Mouse (Mus musculus): ENCODE results near the gene Egln2.
A peak's percentile ranks its signal among the peaks of the same experiment; 100 is the strongest.

Egln2 gene

GRCm38 (mm10) chr7:27166614-27167474, at the start of gene Egln2:
Gene Egln2, minus strand, starts transcription at chr7:27166802.
- DNase-seq = peak; percentile 95

DNA sequence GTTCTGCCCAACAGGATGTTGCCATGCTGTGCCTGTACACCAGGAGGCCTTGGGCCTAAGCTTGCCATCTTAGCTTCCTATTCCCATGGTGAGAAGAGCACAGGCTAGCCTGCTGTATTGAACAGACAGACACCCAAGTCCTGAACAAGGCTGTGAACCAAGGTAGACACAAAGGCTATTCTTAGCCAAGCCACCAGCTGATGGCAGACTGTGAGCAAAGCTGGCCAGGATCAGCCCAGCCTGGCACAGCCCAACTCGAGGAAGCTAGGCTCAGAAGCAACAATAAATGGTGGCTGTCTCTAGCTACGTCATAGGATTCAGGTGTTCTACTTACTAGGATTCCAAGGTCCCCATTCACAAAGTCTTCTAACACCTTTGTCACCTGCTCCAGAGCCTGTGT, 46.0 kb upstream of the Egln2 start:
- DNase-seq = no peak

DNA sequence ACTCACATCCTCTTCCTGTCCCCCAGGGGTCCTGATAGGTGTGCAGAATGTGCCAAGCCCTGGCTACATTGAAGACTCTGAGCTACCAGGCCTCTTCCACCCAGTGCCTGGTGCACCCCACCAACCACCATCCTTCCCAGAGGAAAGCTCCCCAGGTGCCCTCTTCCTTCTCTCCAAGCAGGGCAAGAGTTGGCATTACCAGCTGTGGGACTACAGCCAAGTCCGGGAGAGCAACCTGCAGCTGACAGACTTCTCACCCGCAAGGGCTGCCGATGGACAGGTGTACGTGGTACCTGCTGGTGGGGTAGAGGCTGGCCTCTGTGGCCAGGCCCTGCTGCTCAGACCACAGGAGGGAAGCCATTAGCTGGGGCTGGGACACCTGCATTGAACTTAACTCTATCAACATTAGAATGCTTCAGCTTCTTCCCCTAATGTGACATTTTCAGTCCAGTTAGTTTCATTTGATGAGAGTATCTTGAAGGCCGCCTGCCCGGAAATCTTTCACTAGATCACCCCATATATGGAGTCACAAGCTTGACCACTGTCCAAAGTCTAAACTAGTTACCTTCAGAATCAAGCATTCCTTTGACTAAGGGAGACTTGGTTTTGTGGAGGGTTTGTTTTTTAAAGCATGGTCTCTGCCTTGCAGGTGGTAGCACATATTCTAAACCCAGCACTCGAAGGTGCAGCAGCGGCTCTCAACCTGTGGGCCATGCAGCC, 37.3 kb upstream of the Egln2 start:
- DNase-seq = no peak

DNA sequence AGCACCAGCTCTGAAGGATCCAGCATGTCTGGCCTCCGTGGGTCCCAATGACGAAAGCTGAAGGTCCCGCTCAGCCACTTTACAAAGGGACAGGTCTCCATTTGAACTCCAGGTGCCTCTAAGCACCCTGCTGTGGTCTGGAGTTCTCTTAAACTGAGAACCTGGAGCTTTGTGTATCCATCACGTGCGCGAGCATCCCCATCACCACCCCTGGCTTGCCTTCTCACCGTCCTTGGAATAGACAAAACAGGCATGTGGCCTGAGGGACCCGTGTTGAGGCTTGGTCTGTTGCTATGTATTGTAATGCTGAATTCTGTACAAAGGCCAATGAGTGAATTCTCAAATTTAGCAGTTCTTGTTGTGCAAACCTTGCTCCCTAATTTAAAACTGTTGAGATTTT, 32.2 kb upstream of the Egln2 start:
- DNase-seq = no peak

GRCm38 (mm10) chr7:27198355-27198754, 31.8 kb upstream of the Egln2 start:
- no peak for DNase-seq

GRCm38 (mm10) chr7:27197634-27198033, 31.0 kb upstream of the Egln2 start:
- DNase-seq = no peak

GRCm38 (mm10) chr7:27197136-27197535, 30.5 kb upstream of the Egln2 start:
- DNase-seq = no peak

DNA sequence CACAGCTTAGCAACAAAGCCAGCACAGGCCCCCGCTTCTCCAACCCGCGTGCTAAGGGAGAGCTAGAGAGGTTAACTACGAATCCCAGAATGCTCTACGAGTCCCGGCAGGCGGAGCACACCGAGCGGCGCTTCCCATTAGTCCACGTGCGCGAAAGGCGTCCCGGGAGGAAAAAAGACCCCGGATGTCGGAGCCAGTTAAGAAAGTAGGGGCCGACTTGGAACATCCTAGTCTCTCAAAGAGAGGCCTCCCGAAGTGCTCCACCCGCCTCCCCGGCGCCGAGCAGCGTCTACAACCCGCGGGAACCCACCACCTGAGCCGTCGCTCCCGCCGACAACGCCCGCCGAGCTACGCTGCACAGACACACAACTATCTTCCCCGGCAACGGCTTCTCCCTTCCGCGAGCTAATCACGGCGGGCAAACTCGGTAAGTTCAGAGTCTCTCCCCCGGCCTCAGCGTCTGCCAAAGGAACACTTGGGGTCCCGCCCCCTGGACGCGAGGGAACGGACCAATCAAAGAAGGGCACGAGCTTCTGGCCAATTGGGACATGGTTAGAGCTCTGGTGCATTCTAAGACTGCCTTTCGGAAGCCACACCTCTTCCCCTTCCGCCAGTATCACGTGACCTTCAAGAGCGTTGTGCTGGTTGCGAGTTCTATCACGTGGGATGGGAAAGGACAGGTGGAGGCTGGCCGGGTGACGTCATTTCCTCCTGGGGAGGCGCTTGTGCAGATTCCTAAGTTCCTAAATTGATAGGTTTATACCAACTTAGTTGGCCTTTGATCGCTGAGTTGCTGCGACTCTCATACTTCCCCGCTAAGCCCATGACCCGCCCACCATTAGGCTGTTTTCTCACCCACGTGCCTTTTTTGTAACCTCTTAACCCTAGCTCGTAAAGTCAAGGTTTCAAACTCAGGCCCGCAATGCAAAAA, 29.3 kb upstream of the Egln2 start, which contains the start of the genes BC024978 and Snrpa:
TSS of gene BC024978 (plus strand) at position 101 of the 931 bp plus-strand sequence.
TSS of gene Snrpa (minus strand) at position 591 of the 931 bp plus-strand sequence.
- DNase-seq = peak; percentile 100

DNA sequence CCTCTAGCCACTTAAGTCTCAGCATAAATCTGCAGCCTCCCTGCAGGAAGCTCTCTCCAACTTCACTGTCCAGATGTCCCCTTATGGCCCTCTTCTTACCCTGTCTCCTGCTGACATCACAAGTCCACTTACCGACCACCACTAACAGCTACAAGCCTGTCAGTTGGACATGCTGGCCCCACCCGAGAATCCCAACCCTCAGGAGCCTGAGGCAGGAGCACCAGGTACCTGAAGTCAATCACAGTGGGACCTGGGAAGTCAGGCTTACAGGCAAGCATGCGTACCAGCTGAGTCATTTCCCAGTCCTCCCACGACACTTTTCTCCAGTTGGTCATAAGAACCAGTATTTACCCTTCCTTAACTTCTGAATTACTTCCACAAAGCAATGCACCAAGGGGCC, 27.1 kb upstream of the Egln2 start:
- no peak for DNase-seq

GRCm38 (mm10) chr7:27192434-27192833, 25.8 kb upstream of the Egln2 start:
- DNase-seq = no peak

GRCm38 (mm10) chr7:27189271-27189931, 22.8 kb upstream of the Egln2 start:
- DNase-seq = peak; percentile 5

DNA sequence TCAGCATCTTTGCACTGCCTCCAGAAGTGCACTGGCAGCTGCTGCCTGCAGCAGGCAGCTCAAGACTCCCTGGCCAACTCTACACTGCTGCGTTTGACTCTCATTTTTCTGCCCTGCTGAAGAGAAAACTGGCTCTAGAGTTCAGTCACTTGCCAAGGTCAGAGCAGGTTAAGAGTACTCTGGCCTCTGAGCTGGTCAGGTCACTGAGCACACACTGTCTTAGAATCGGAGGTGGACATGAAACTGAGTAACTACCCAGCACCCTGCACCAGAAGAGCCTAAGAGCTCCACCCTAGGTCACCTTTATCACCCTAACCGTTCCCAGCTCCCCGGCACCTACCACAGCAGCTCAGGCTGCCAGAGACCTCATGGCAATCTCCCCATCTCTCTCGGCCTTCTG, 19.4 kb upstream of the Egln2 start:
- no peak for DNase-seq

- peak; percentile 44 for DNase-seq
These were observed 18.4 kb upstream of the Egln2 start for GRCm38 (mm10) chr7:27184964-27185363.

GRCm38 (mm10) chr7:27182498-27182897, 15.9 kb upstream of the Egln2 start:
- no peak for DNase-seq

DNA sequence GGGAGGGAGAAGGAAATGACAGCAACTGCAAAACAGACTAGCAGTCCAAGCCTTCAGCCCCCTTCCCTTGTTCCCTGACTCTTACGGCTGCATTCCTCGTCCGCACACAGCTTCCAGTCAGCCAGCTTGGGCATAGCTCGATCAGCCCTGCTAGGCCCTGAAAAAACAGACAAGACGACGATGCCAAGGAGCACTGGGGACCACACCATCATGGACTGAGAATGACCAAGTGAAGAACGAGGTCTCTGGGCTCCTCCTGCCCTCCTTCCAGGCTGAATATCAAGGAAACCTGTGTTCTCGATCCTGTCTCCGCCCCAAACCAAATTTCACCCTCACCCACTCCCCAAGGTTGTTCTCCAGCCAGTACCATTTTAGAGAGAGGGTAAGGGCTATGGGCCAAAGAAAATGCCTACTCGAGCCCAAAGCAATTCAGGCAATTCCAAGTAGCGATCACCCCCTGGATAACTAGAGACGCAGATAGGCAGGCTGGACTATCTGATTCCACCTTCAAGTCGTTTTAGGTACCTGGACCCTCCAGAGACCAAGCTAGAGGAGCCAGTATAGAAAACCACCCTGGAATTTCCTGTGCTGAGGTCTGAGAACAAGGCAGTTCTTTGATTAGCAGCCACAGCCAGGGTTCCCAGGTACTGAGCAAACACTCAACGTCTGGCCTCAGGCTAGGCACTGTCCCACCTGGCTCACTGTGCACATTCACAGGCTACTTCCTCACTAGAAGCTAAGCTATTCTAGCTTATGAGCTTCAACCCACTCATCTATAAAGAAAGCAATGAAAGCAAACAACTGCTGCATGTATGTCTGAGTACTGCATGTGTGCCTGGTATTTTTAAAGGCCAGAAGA, 14.5 kb upstream of the Egln2 start, which contains the start of the genes Gm21983 and Mia:
TSS of gene Gm21983 (minus strand) at position 250 of the 859 bp plus-strand sequence.
TSS of gene Mia (minus strand) at position 321 of the 859 bp plus-strand sequence.
- DNase-seq = no peak

DNA sequence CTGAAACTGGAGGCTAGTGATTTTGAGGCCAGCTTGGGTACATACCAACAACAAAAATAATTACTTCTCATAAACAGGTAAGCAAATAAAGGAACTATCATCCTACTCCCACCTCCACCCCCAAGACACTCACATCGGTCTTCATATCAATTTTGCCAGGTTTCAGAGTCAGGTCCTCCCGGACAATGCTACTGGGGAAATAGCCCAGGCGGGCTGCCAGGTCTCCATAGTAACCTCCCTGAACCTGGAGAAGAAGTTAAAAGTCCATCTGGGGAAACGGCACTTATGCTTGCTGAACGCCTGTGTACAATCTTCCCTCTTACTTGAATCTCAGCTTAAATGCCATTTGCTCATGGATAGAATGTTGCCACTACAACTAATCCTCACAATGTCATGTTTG, 13.4 kb upstream of the Egln2 start:
- DNase-seq = no peak

- DNase-seq = no peak
These were observed 12.8 kb upstream of the Egln2 start for GRCm38 (mm10) chr7:27179217-27179918.

GRCm38 (mm10) chr7:27178324-27179216, 12.0 kb upstream of the Egln2 start, which contains the start of gene Rab4b:
Gene Rab4b, minus strand, starts transcription at chr7:27178896.
- peak; percentile 100 for DNase-seq

DNA sequence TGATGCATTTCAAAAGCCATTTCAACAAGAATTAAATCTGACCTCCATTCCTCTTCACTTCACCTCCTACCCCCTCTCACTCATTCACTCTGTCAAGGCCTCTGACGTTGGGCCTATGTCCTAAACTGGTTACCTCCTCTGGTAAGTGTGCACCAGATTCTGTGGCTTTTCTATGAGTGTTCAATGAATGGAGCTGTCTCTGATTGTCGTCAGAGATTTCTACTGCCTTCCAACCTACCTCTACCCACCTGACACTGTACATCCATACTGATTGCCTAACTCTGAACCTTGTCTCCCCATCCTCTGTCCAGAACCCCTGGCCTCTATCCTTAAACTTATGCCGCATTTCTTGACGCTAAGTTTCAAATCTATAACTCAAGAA, 11.3 kb upstream of the Egln2 start:
- DNase-seq = no peak

Measured in retina, postnatal 1 day (tissue).